Mouse (Mus musculus): ENCODE measurements around the gene Fmnl2. TPM values are rescaled to one million over a fixed set of nuclear protein-coding genes. Genes with fewer than 3 reads are reported as not detected.

The Fmnl2 gene
- total and polyA plus RNA-seq, 2 experiments from 2014 or later, result 9.1 to 41.8 TPM

- no peaks in the 10 kb centered on the region for H3K9me3 ChIP-seq (ENCODE audit: low read length)
- WGBS, result 82% methylated on average over 3 of the region's 3 CpGs
Observed at GRCm38 (mm10) chr2:53178966-53179365, 321.3 kb downstream of the Fmnl2 start.

GRCm38 (mm10) chr2:53179876-53180275 is 322.2 kb downstream of the Fmnl2 start:
- no peak overlapping the region for H3K4me2 ChIP-seq (ENCODE audit: low read depth)
- no peak for ATAC-seq
- H3K4me1 ChIP-seq (ENCODE audit: insufficient read depth), result no peaks in the 10 kb centered on the region
- H3K4me3 ChIP-seq (ENCODE audit: low read depth, low read length), result no peak overlapping the region
- peaks cover 3% of the 10 kb centered on the region; the same call in 1 of the 2 replicates for H3K36me3 ChIP-seq (ENCODE audit: insufficient read depth)
- no peaks in the 10 kb centered on the region for H3K9me3 ChIP-seq (ENCODE audit: low read length)
- H3K27me3 ChIP-seq (ENCODE audit: insufficient read depth, low read length), result no peaks in the 10 kb centered on the region
- no peak for TF ChIP-seq CTCF (IDR thresholded peaks at IDR 0.05; ENCODE audit: low read depth)
- DNase-seq, result no peak
- H3K9ac ChIP-seq, result no peak overlapping the region
- H3K27ac ChIP-seq (ENCODE audit: low read depth, low read length), result no peak overlapping the region

More at GRCm38 (mm10) chr2:53178966-53179365, 321.3 kb downstream of the Fmnl2 start:
- H3K27ac ChIP-seq (ENCODE audit: low read depth, low read length), result no peak overlapping the region
- TF ChIP-seq CTCF (IDR thresholded peaks at IDR 0.05; ENCODE audit: low read depth), result no peak
- DNase-seq (no peak), ATAC-seq (no peak)
- H3K27me3 ChIP-seq (ENCODE audit: insufficient read depth, low read length), result no peaks in the 10 kb centered on the region
- no peak overlapping the region for H3K4me3 ChIP-seq (ENCODE audit: low read depth, low read length)
- no peak overlapping the region for H3K9ac ChIP-seq
- H3K36me3 ChIP-seq (ENCODE audit: insufficient read depth), result peaks cover 9% of the 10 kb centered on the region
- H3K4me1 ChIP-seq (ENCODE audit: insufficient read depth), result no peaks in the 10 kb centered on the region
- no peak overlapping the region for H3K4me2 ChIP-seq (ENCODE audit: low read depth)

Other genes with a start within 250 kb of the Fmnl2 start
- 13.3 and 13.8 TPM in 2 replicates for gene Cacnb4, start 181.0 kb upstream of the Fmnl2 start, total RNA-seq (2014; rRNA removed)
- 9.2 and 13.7 TPM in 2 replicates for gene Cacnb4, start 181.0 kb upstream of the Fmnl2 start, polyA plus RNA-seq (2015; fragmentation: Nextera tagmentation; extraction: Ambion mirVana)
- gene Stam2, start 115.6 kb upstream of the Fmnl2 start, total RNA-seq (2014; rRNA removed), result 34.0 and 40.3 TPM in 2 replicates
- 23.3 and 30.6 TPM in 2 replicates for gene Stam2, start 115.6 kb upstream of the Fmnl2 start, polyA plus RNA-seq (2015; fragmentation: Nextera tagmentation; extraction: Ambion mirVana)